Mouse (Mus musculus): ENCODE measurements at regions not wholly inside any gene's neighbourhood (a gene's known extent, or its start where the extent isn't known, plus 50 kb on each side); places are given as distances from the start of the nearest gene placed in this dataset.
"Not testable (repeated sequence)": the region's sequence is repeated elsewhere in the genome, so short reads cannot be mapped to it uniquely, and the experiment has no call there.

DNA sequence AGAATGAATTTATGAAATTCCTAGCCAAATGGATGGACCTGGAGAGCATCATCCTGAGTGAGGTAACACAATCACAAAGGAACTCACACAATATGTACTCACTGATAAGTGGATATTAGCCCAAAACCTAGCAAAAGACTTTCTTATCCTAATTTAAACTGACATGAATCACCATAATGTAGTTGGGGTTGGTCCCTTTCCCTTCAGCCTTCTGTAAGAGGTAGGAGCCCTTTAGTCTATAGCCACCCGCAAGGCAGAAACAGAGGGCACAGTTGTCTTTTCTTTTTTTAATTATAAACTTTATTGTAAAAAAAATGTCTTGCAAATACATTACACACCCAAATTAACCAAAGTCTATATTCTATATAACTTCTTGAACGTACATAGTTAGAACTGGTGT is 81.3 kb downstream of the Ogfrl1 start:
- intact Hi-C loops (cut with DNase I); DNase-seq (ENCODE audit: low spot score in 2 of 2): not testable (repeated sequence)

DNA sequence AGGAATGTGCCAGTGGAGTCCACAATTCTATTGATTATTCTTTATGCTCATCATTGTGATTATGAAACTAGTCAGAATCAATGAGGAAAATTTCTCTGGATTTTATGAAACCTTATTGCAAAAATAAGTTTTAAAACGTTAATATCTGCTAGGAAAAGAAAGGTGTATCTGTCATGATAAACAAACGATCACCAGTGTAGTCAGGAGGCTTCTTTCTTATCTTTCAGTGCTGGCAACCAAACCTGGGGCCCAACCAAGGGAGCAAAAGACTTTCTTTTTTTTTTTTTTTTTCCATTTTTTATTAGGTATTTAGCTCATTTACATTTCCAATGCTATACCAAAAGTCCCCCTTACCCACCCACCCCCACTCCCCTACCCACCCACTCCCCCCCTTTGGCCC is 82.7 kb downstream of the Ogfrl1 start:
- intact Hi-C loops (cut with DNase I); DNase-seq (ENCODE audit: low spot score in 2 of 2): not testable (repeated sequence)

DNA sequence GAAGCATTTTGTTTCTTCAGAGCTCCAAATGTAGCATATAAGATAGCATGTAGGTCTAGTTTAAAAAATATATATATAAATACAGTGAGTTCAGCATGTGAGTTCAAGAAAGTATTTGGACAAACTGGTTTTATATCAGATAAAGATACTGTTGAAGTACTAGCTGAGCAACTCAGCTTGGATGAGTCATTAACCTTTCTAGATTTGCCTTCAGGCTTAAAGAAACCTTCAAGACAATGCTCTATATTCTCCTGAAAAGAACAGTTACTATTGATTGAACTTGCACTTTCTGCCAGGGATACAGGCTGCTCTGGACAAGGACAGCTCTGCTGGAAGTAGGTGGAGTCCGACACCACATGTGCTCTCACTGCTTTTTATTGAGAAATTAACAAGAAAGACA is 104.9 kb downstream of the Ogfrl1 start:
- intact Hi-C loops (cut with DNase I), result no loop called here
- no peak for DNase-seq (ENCODE audit: low spot score in 2 of 2)

DNA sequence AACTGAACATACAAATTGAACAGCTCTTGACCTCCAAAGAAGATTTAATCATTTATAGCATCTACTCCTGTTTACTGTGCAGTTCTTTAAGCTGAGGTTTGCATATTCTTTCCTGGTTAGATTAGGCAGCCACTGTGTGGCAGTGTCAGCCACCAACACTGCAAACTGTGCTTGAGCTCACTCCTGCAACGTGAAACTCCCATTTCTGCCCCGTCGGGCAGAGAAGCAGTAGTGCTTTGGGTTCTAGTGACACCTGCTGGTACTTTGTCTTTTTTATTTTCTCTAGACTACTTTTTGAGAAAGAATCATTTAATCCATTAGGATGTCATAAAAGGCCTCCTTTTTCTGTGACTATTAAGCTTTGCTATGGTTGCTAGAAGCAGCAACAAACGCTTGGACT is 110.8 kb downstream of the Ogfrl1 start:
- intact Hi-C loops (cut with DNase I), result loop anchor here (10.0 kb wide), 1 partner anchor 682 kb away; no protein-coding TSS in a partner anchor
- peak; percentile 32 to 48 for DNase-seq (ENCODE audit: low spot score in 2 of 2)

GRCm38 (mm10) chr1:23282870-23283219 is 114.7 kb downstream of the Ogfrl1 start:
- no peak for DNase-seq (ENCODE audit: low spot score in 2 of 2)
- intact Hi-C loops (cut with DNase I), result loop anchor here (10.0 kb wide), 1 partner anchor 678 kb away; no protein-coding TSS in a partner anchor

GRCm38 (mm10) chr1:23282215-23282869 is 115.2 kb downstream of the Ogfrl1 start:
- DNase-seq (ENCODE audit: low spot score in 2 of 2), result no peak
- intact Hi-C loops (cut with DNase I), result loop anchor here (10.0 kb wide), 1 partner anchor 678 kb away; no protein-coding TSS in a partner anchor

DNA sequence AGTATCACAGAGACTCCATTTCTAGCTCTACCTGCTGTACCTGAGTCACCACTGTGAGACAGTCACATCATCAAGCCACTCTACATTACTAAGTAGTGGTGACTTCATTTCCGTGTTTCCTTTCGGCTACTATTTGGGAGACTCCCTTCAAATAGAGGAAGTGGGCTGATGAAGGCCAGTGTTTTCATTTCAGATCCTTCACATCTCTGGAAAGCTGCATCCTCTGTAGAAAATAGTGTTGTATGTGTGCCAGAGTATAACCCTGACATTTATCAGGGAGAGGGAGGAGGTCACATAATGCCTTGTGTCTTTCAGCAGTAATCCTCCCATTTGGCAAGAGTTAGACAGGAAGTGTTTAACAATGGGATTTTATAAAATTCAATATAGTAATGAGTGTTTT is 117.7 kb downstream of the Ogfrl1 start:
- DNase-seq (ENCODE audit: low spot score in 2 of 2), result no peak

GRCm38 (mm10) chr1:23272077-23272476 is 125.5 kb downstream of the Ogfrl1 start:
- no peak for DNase-seq (ENCODE audit: low spot score in 2 of 2)
- intact Hi-C loops (cut with DNase I), result no loop called here

More for the DNA sequence above, 117.7 kb downstream of the Ogfrl1 start:
- intact Hi-C loops (cut with DNase I), result loop anchor here (10.0 kb wide), 1 partner anchor 675 kb away; no protein-coding TSS in a partner anchor

- intact Hi-C loops (cut with DNase I), result no loop called here
- no peak for DNase-seq (ENCODE audit: low spot score in 2 of 2)
Measured at GRCm38 (mm10) chr1:23270910-23271822, 126.4 kb downstream of the Ogfrl1 start.

DNA sequence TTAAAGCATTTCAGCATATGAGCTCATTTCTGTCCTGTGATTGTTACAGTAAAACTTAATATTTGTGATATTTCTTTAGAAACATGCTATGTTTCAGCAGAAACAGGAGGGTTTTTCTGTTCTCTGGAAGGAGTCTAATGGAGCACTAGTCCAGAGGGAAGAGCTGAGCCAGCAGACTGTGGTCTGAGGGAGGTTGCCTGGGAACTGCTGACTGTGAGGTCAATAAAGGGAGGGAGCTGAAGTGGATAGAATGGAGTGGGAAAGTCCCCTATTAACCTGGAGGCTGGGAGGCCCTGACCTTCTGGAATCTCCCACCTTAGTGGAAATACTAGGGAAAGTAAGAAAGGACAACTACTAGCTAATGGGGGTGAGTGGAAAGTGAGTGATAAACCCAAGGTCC is 129.5 kb downstream of the Ogfrl1 start:
- intact Hi-C loops (cut with DNase I), result no loop called here
- no peak for DNase-seq (ENCODE audit: low spot score in 2 of 2)

DNA sequence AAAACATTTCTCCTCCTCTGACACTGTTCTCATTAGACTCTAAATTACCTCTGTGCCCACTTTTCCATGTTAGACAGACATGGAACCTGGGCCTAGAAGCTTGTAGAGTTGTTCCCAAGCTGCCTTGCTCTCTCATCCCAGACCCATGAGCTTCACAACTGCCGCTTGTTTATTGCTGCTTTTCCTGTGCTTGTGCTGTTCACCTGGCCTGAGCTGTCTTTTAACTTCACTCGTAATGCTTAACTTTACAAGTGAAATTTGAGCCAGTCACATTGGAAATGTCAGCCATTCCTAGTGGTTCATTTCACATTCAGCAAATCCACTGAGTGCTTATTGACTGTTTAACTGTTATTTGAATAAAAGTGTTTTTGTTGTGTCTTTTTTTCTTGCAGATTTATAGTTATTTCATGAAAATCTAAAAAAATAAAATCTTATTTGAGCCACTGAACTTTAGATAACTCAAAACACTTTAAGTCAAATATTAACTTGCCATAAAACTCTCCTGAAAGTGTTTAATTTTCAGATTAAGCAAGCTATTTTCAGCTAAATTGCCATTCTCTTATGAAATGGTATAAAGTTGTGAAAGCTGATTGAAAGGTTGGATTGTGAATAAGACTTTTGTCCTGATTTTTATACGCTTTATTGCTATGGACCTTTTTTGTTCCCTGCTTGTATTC is 131.9 kb downstream of the Ogfrl1 start:
- no peak for DNase-seq (ENCODE audit: low spot score in 2 of 2)
- intact Hi-C loops (cut with DNase I), result no loop called here

DNA sequence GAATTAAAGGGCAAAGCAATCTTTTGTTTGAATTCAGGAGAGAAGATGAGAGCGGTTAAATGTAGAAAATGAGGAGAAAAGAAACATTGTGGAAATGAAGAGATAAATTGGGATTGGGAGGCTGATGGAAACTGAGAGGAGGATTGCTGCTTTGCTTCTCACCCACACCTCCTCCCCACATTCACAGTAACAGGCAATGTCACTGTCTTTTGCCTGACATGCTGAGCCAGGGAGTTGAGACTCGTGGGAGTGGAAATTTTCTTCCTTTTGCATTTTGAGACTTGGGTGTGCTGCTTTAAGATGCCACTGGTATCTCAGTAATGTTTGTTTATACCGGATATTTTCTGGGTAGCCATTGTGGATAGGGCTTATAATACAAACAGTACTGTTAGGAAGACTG is 133.3 kb downstream of the Ogfrl1 start:
- intact Hi-C loops (cut with DNase I), result no loop called here
- DNase-seq (ENCODE audit: low spot score in 2 of 2), result peak; percentile 19 to 36

DNA sequence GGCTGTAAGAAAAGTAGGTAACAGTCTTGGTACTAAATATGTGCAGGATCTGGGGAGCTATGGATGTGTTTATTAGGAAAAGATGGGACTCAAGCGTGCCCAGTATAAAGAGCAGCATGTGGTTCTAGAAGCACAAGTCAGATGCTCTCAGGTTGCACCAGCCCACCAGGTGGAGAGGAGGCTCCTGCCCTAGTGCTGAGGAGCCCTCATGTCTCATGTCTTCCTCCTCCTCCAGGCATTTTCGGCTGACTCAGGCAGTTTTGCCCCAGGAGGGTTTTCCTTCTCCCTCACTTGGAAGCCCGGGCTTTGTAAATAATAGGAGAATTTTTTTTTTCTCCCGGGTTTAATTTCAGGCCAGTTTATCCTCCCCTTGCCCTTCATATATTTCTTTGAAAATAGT is 133.8 kb downstream of the Ogfrl1 start:
- DNase-seq (ENCODE audit: low spot score in 2 of 2), result peak in 1 of 2 experiments; percentile 9
- intact Hi-C loops (cut with DNase I), result no loop called here

DNA sequence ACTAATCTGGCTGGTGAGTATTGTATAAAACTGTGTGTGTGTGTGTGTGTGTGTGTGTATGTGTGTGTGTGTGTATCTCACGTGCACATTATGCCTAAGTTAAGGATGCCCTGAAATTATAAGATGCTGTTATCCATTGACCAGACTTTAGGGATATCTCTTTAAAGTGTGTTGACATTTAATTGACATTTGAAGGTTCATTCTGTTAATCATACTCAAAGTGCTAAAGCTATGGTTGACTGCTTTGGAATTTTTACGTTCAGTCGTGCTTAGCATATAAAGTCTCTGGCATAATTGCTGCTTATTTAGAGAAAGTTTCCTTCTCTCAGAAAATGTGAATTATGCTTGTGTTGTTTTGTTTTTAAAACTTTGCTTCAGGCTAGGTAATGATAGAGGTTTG is 135.9 kb downstream of the Ogfrl1 start:
- intact Hi-C loops (cut with DNase I), result no loop called here
- DNase-seq (ENCODE audit: low spot score in 2 of 2), result no peak

GRCm38 (mm10) chr1:23257306-23257895 is 140.2 kb downstream of the Ogfrl1 start:
- intact Hi-C loops (cut with DNase I), result loop anchor here (5.0 to 10.0 kb wide), 2 partner anchors 125 to 453 kb away; partner anchors contain the start of gene Rims1
- no peak for DNase-seq (ENCODE audit: low spot score in 2 of 2)

DNA sequence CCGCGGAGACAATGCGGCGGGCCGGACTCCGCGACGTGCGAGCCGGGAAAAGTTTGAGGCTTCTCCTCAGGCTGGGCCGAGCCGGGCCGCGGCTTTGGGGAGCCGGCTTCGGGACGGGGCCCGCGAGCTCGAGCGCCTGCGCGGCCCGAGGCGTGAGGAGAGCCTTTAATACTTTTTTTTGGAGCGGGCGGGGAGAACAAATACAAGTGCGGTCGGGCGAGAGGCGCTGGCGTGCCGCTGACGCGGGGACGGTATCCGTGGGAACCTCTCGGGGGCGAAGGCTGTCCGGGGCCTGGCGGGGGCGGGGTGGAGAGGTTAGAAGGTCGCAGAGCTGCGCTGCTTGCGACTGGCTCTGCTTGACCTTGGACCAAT is 141.0 kb downstream of the Ogfrl1 start:
- intact Hi-C loops (cut with DNase I), result loop anchor here (5.0 to 10.0 kb wide), 2 partner anchors 126 to 452 kb away; partner anchors contain the start of gene Rims1
- DNase-seq (ENCODE audit: low spot score in 2 of 2), result peak; percentile 66 to 76

GRCm38 (mm10) chr1:23255925-23256629 is 141.5 kb downstream of the Ogfrl1 start:
- DNase-seq (ENCODE audit: low spot score in 2 of 2), result peak; percentile 93 to 96
- intact Hi-C loops (cut with DNase I), result loop anchor here (5.0 to 10.0 kb wide), 2 partner anchors 126 to 451 kb away; partner anchors contain the start of gene Rims1

GRCm38 (mm10) chr1:23254235-23254634 is 143.3 kb downstream of the Ogfrl1 start:
- no peak for DNase-seq (ENCODE audit: low spot score in 2 of 2)
- intact Hi-C loops (cut with DNase I), result loop anchor here (10.0 kb wide), 1 partner anchor 449 kb away; the partner anchor contains the start of gene Rims1

DNA sequence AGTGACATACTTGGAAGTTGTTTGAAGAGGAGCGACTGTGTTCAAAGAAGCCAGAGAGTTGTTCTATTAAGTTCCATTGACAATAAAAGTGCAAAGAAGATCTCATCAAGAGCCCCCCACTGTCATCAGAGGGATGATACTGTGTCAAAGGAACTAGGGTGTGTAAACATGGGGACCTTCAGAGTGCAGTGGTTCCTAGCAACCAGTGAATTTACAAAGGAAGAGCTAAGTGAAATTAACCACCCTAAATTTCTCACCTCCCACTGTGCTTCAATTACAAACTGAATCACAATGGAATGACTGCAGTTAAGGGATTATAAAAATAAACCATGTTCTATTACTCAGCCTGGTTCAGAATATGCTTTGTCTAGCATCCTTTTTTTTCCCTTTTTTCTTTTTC is 129.5 kb upstream of the 4933415F23Rik start:
- intact Hi-C loops (cut with DNase I), result no loop called here
- DNase-seq (ENCODE audit: low spot score in 2 of 2), result peak in 1 of 2 experiments; percentile 8
